Mouse (Mus musculus) myocyte (in vitro differentiated cells): ENCODE measurements at regions not wholly inside any gene's neighbourhood (a gene's known extent, or its start where the extent isn't known, plus 50 kb on each side); places are given as distances from the start of the nearest gene placed in this dataset.

Experiments used
- H3K27me3 ChIP-seq: one replicate; pipeline ENCODE4 v1.6.1; 2011; ENCODE audit not compliant: control insufficient read depth, insufficient read depth, insufficient read length
- H3K36me3 ChIP-seq: one replicate; pipeline ENCODE4 v1.6.1; 2011; ENCODE audit not compliant: control insufficient read depth, insufficient read depth
- H3K4me2 ChIP-seq: one replicate; pipeline ENCODE4 v1.6.1; 2011; ENCODE audit warnings: low read depth, control low read depth
- H3K4me3 ChIP-seq: one replicate; pipeline ENCODE4 v1.5.1; 2011; ENCODE audit warnings: mild to moderate bottlenecking, control low read depth, moderate library complexity
- H3K79me2 ChIP-seq: one replicate; pipeline ENCODE4 v1.6.1; 2011; ENCODE audit not compliant: control insufficient read depth, insufficient read depth
- H3ac ChIP-seq: one replicate; pipeline ENCODE4 v1.6.1; 2011; ENCODE audit not compliant: control insufficient read depth, insufficient read length
- CEBPB ChIP-seq: IDR thresholded peaks from 2 replicates; pipeline ENCODE4 v1.6.1; 2011; ENCODE audit warnings: mild to moderate bottlenecking, moderate library complexity; ENCODE audit not compliant: poor library complexity, insufficient read depth, severe bottlenecking
- E2F4 ChIP-seq: IDR thresholded peaks from one replicate; pipeline ENCODE4 v1.6.1; 2011; ENCODE audit warnings: mild to moderate bottlenecking, control low read depth, moderate library complexity; ENCODE audit not compliant: insufficient read depth
- MAX ChIP-seq: IDR thresholded peaks from one replicate; pipeline ENCODE4 v1.6.1; 2011; ENCODE audit warnings: low read depth, mild to moderate bottlenecking, control low read depth
- MYOD1 ChIP-seq, 3 experiments: IDR thresholded peaks; one replicate each; pipeline ENCODE4 v1.6.1; 2011; ENCODE audit warnings: control low read depth in 2 of 3, low read depth in 2 of 3, mild to moderate bottlenecking in 2 of 3, moderate library complexity in 1 of 3; ENCODE audit not compliant: insufficient read length in 2 of 3, control insufficient read depth in 1 of 3
- MYOG ChIP-seq, 3 experiments: IDR thresholded peaks; one replicate each; pipeline ENCODE4 v1.6.1; 2011; ENCODE audit warnings: control low read depth in 2 of 3, low read depth in 2 of 3, mild to moderate bottlenecking in 2 of 3; ENCODE audit not compliant: insufficient read length in 2 of 3, control insufficient read depth in 1 of 3, insufficient read depth in 1 of 3
- POLR2A ChIP-seq: IDR thresholded peaks from one replicate; pipeline ENCODE4 v1.6.1; 2011; ENCODE audit warnings: low read depth, mild to moderate bottlenecking, control low read depth, moderate library complexity; ENCODE audit not compliant: insufficient read length
- POLR2AphosphoS2 ChIP-seq: IDR thresholded peaks from one replicate; pipeline ENCODE4 v1.6.1; 2011; ENCODE audit warnings: low read depth, control low read depth; ENCODE audit not compliant: insufficient read length
- REST ChIP-seq: IDR thresholded peaks from one replicate; pipeline ENCODE4 v1.6.1; 2011; ENCODE audit warnings: mild to moderate bottlenecking, control low read depth, moderate library complexity; ENCODE audit not compliant: insufficient read depth, insufficient read length
- SRF ChIP-seq: IDR thresholded peaks from one replicate; pipeline ENCODE4 v1.6.1; 2011; ENCODE audit warnings: low read depth; ENCODE audit not compliant: control insufficient read depth, insufficient read length
- TCF12 ChIP-seq: IDR thresholded peaks from one replicate; pipeline ENCODE4 v1.6.1; 2011; ENCODE audit warnings: mild to moderate bottlenecking, control low read depth; ENCODE audit not compliant: poor library complexity, insufficient read depth, severe bottlenecking
- TCF3 ChIP-seq: IDR thresholded peaks from one replicate; pipeline ENCODE4 v1.6.1; 2011; ENCODE audit warnings: low read depth, control low read depth; ENCODE audit not compliant: insufficient read length
- USF1 ChIP-seq: IDR thresholded peaks from one replicate; pipeline ENCODE4 v1.6.1; 2011; ENCODE audit warnings: low read depth, mild to moderate bottlenecking, control low read depth, moderate library complexity

DNA sequence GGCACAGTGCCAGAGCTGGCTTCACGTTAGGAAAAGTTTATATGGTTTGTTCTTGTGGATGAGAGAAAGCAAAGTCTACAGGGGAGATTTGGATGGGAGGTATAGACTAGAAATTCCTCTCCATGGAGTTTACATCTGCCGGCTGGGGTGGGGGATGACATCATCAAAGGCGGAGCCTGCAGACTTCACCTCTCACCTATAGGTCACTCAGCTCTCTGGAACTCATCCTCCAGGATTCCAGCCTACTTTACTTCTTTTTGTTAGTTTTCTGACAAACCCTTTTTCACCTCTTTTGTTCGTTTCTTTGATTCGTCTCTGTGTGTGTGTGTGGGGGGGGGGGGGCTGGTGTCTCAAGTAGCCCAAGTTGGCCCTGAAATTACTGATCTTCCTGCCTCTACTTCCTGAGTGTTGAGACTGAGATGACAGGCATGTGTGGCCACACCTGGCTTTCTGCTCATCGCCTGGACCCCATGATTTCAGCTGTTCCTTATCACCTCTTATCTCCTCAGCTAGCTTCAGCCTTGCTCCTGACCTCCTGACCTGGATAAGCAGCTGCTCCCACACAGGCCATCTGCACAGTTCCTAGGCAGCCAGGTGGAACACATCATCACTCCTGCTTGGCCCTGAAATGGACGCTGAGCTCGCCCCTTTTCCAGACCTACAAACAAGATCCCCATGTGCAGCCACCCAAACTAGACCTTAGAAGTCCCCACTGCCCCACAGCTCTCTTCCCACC lies 504.5 kb downstream of the Zfp704 start:
- Histone ChIP-seq H3K4me3 (no peak overlapping the region), H3K79me2 (no peaks in the 10 kb centered on the region), H3K27me3 (no peaks in the 10 kb centered on the region), H3ac (no peak overlapping the region), H3K36me3 (no peaks in the 10 kb centered on the region), H3K4me2 (no peak overlapping the region)
- peak in 2 of 3 experiments; percentile 82 to 95 for TF ChIP-seq MYOG (IDR thresholded peaks at IDR 0.05; ENCODE audit: control insufficient read depth in 1 of 3, insufficient read depth in 1 of 3, insufficient read length in 2 of 3, low read depth in 2 of 3)
- TF ChIP-seq SRF = no peak
- peak in 2 of 3 experiments; percentile 59 to 74 for TF ChIP-seq MYOD1 (IDR thresholded peaks at IDR 0.05; ENCODE audit: control insufficient read depth in 1 of 3, insufficient read length in 2 of 3, low read depth in 2 of 3)
- TF ChIP-seq TCF12 = peak; percentile 17

DNA sequence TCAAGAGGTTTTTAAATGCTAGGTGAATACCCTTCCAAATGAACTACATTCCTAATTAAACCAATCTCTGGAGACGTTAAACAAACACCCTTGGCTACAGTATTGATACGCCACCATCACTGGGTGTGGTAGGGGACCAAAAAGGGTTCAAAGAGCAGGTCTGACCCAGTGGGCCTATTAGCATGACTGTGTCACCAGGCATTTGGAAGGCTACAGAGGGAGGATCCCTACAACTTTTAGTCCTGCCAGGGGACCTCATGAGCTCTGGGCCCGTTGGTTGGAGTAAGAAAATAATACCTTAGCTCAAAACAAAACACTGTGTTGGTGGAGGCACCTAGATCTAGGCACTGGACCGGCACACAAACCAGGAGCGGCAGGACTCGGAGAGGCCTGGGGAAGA lies 506.4 kb downstream of the Zfp704 start:
- Histone ChIP-seq H3ac (no peak overlapping the region), H3K4me3 (no peak overlapping the region), H3K27me3 (no peaks in the 10 kb centered on the region), H3K4me2 (no peak overlapping the region), H3K36me3 (no peaks in the 10 kb centered on the region), H3K79me2 (no peaks in the 10 kb centered on the region)
- no peak for TF ChIP-seq POLR2AphosphoS2
- TF ChIP-seq TCF3 = no peak
- no peak for TF ChIP-seq MYOG (IDR thresholded peaks at IDR 0.05; ENCODE audit: control insufficient read depth in 1 of 3, insufficient read depth in 1 of 3, insufficient read length in 2 of 3, low read depth in 2 of 3)
- TF ChIP-seq SRF = no peak
- no peak for TF ChIP-seq REST

DNA sequence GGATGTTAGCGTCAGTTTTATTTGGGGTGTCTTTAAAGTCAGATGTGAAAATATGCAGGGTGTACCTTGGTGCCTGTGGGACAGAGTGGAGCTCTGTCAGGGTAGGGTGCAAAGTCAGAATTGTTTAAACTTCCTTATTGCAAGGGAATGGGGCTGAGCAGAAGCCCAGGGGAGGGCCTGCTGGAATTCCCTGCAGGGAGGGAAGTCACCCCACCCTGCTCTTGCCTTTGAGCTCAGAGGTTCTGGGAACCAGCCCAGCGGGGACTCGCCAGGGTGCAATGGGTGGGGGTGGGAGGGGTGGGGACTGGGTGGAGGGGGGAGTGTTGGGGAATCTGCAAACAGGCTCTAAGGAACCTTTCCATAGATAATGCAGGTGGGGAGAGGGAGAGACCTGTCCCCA lies 508.6 kb downstream of the Zfp704 start:
- Histone ChIP-seq H3K4me2 (no peak overlapping the region), H3K36me3 (no peaks in the 10 kb centered on the region), H3K4me3 (no peak overlapping the region), H3ac (no peak overlapping the region), H3K27me3 (no peaks in the 10 kb centered on the region), H3K79me2 (no peaks in the 10 kb centered on the region)
- TF ChIP-seq MYOG (IDR thresholded peaks at IDR 0.05; ENCODE audit: control insufficient read depth in 1 of 3, insufficient read depth in 1 of 3, insufficient read length in 2 of 3, low read depth in 2 of 3) = no peak

DNA sequence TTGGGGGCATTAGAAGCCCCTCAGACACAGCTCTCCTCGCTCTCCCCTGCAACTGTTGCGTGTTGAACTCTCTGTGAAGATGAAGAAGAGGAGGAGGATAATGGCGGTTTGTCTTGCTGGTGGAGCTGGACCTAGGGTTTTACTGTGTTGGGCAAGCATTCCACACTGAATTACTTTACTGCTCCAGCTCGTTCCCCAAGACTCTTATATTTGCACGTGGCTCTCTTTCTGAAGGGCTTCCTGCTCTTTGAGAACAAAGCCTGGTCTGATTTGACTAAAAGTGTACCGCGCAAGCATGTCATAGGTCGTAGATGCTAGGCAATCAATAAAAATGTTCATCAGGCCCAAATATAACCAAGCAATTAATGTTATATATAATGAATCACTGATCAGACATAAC lies 509.1 kb downstream of the Zfp704 start:
- Histone ChIP-seq H3K79me2 (no peaks in the 10 kb centered on the region), H3K4me3 (no peak overlapping the region), H3ac (no peak overlapping the region), H3K4me2 (no peak overlapping the region), H3K36me3 (no peaks in the 10 kb centered on the region), H3K27me3 (no peaks in the 10 kb centered on the region)
- TF ChIP-seq POLR2A = no peak
- TF ChIP-seq TCF12 = no peak
- no peak for TF ChIP-seq TCF3
- no peak for TF ChIP-seq MYOD1 (IDR thresholded peaks at IDR 0.05; ENCODE audit: control insufficient read depth in 1 of 3, insufficient read length in 2 of 3, low read depth in 2 of 3)
- TF ChIP-seq MYOG (IDR thresholded peaks at IDR 0.05; ENCODE audit: control insufficient read depth in 1 of 3, insufficient read depth in 1 of 3, insufficient read length in 2 of 3, low read depth in 2 of 3) = no peak
- no peak for TF ChIP-seq CEBPB
- no peak for TF ChIP-seq MAX
- TF ChIP-seq SRF = no peak
- TF ChIP-seq POLR2AphosphoS2 = no peak
- TF ChIP-seq E2F4 = no peak
- TF ChIP-seq REST = no peak
- no peak for TF ChIP-seq USF1

DNA sequence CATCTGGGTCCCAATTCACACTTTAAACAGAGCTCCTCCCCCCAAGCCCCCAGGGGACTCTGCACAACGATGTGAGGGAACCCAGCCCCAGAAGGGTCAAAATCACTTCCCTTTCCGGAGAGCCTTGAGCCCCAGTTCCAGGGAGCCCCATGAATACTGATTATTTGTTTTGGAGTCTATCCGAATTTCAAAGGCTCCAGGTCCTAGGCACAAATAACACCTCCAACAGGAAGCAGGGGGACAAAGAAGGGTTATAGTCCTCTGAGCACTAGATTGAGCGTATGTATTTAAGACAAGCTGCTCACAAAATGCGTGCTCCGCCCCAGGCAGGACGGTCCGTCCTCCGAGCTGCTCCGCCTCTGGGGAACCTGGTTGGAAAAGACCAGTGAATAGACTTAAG lies 511.4 kb downstream of the Zfp704 start:
- Histone ChIP-seq H3K4me3 (no peak overlapping the region), H3K27me3 (no peaks in the 10 kb centered on the region), H3K36me3 (no peaks in the 10 kb centered on the region), H3ac (no peak overlapping the region), H3K4me2 (no peak overlapping the region), H3K79me2 (no peaks in the 10 kb centered on the region)
- no peak for TF ChIP-seq TCF3

DNA sequence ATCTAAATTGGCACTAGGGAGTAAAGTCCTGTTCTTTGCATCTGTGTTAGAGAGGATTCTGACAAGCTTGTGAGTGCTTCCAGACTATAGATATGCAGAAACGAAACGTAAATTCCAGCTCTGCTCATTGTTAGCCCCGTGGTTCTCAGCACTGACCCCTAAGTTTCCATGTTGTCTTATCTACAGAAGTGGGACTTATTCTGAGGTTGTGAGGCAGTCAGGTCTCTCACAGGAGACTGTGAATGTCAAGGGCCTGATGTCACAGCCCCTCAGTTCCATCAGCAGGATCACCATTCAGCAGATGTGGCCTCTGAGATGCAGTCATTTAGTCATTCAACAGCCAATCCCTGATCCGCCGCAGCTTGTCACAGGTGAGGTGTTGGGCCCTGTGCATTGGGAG lies 525.8 kb downstream of the Zfp704 start:
- Histone ChIP-seq H3K4me2 (no peak overlapping the region), H3K27me3 (peaks cover 3% of the 10 kb centered on the region), H3K79me2 (no peaks in the 10 kb centered on the region), H3K36me3 (no peaks in the 10 kb centered on the region), H3ac (no peak overlapping the region), H3K4me3 (no peak overlapping the region)
- no peak for TF ChIP-seq SRF
- TF ChIP-seq CEBPB = no peak
- TF ChIP-seq REST = no peak
- no peak for TF ChIP-seq USF1
- no peak for TF ChIP-seq TCF3
- no peak for TF ChIP-seq TCF12
- TF ChIP-seq MYOG (IDR thresholded peaks at IDR 0.05; ENCODE audit: control insufficient read depth in 1 of 3, insufficient read depth in 1 of 3, insufficient read length in 2 of 3, low read depth in 2 of 3) = no peak
- TF ChIP-seq POLR2AphosphoS2 = no peak
- no peak for TF ChIP-seq MYOD1 (IDR thresholded peaks at IDR 0.05; ENCODE audit: control insufficient read depth in 1 of 3, insufficient read length in 2 of 3, low read depth in 2 of 3)
- no peak for TF ChIP-seq E2F4
- TF ChIP-seq POLR2A = no peak
- TF ChIP-seq MAX = no peak
